Mouse (Mus musculus): ENCODE results near the gene Tmem273.

- TF ChIP-seq CTCF (conservative IDR thresholded peaks at IDR 0.05; ENCODE audit: low read length) (no peak), NANOG (IDR thresholded peaks at IDR 0.05; ENCODE audit: borderline replicate concordance, low read length) (no peak), POU5F1 (IDR thresholded peaks at IDR 0.05; ENCODE audit: borderline replicate concordance, low read length) (no peak)
Observed at GRCm38 (mm10) chr14:32835596-32835995, 49.8 kb downstream of the Tmem273 start.

Data from E14TG2a.4 (cell line).